Mouse (Mus musculus) erythroblast, embryonic 14.5 days (primary cell): Measurements from ENCODE around the gene Ccer1.

Experiments
- GATA1 ChIP-seq: IDR thresholded peaks from 2 replicates; pipeline ENCODE4 v1.6.1; 2012; ENCODE audit warnings: low read length, inconsistent platforms, mixed read lengths
- TAL1 ChIP-seq: IDR thresholded peaks from 3 replicates; pipeline ENCODE4 v1.6.1; 2012; ENCODE audit warnings: low read length, inconsistent platforms, mixed read lengths

GRCm38 (mm10) chr10:97702321-97702720, 9.5 kb downstream of the Ccer1 start:
- TF ChIP-seq GATA1 (no peak), TAL1 (no peak)
